Mouse (Mus musculus) retina, adult 2 months (tissue): ENCODE data around the gene Olfr1084.
"Not testable (repeated sequence)": the region's sequence is repeated elsewhere in the genome, so short reads cannot be mapped to it uniquely, and the experiment has no call there.

Experiments
- DNase-seq: peaks from one replicate; pipeline ENCODE4 v3.0.0-alpha.2; 2012; ENCODE audit warnings: low read depth, low spot score

Olfr1084 gene

GRCm38 (mm10) chr2:86639625-86640024 is at the start of gene Olfr1084:
Olfr1084 (minus strand) TSS chr2:86639725.
- DNase-seq, result not testable (repeated sequence)

- DNase-seq, result no peak
Observed at GRCm38 (mm10) chr2:86679992-86680391, 40.5 kb upstream of the Olfr1084 start, which contains the start of gene Olfr1086. Olfr1086 (minus strand) TSS chr2:86680092.

- DNase-seq, result no peak
Observed at GRCm38 (mm10) chr2:86661919-86662318, 22.4 kb upstream of the Olfr1084 start, which contains the start of gene Olfr1085. Olfr1085 (minus strand) TSS chr2:86662019.

- not testable (repeated sequence) for DNase-seq
Observed at GRCm38 (mm10) chr2:86598866-86599265, 40.7 kb downstream of the Olfr1084 start, which contains the start of gene Olfr1082. Olfr1082 (minus strand) TSS chr2:86598966.
